Mouse (Mus musculus): ENCODE measurements around the gene Pmel.

Pmel gene

DNA sequence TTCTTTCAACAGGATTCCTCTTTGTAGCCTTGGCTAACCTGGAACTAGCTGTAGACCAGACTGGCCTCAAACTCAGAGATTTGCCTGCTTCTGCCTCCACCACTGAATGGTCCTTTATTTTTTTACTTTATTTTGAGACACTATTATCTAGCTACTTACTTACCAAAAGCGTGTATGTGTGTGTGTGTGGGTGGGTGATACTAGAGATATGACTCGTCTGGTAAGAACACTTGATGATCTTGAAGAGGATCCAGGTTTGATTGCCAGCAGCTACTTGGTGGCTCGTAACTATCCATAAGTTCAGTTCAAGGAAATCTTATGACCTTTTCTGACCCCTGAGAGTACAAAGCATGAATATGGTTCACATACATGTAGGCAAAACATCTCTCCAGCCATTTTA lies 38.7 kb upstream of the Pmel start:
- Histone ChIP-seq H3K9me3 (ENCODE audit: low read length) (no peaks in the 10 kb centered on the region), H3K36me3 (ENCODE audit: insufficient read depth, low read length) (no peaks in the 10 kb centered on the region), H3K4me3 (replicated peaks; ENCODE audit: low read length) (no peak overlapping the region), H3K27me3 (ENCODE audit: insufficient read depth, low read length) (peaks cover 20% of the 10 kb centered on the region; the same call in 1 of the 2 replicates), H3K4me1 (replicated peaks; ENCODE audit: low read depth, low read length) (peaks cover 11% of the 10 kb centered on the region)
- no peak for TF ChIP-seq NANOG (IDR thresholded peaks at IDR 0.05; ENCODE audit: borderline replicate concordance, low read length)
- no peak for TF ChIP-seq CTCF (conservative IDR thresholded peaks at IDR 0.05; ENCODE audit: low read length)
- TF ChIP-seq POU5F1 (IDR thresholded peaks at IDR 0.05; ENCODE audit: borderline replicate concordance, low read length): no peak

DNA sequence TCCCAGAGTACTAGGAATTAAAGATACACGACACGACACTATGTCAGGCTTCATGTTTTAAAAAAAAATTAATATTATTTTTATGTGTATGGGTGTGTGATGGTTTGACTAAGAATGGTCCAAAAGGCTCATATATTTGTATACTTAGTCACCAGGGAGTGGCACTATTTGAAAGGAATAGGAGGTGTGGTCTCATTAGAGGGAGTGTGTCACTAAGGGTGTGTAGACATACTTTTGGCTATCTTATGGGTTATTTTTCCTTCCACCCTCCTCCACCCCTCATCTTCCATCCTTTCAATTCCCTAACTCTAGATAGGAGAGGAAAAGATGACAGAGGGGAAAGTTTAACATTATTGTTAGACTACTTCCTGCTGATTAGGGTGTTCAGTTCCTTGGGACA lies 38.2 kb upstream of the Pmel start:
- TF ChIP-seq CTCF (conservative IDR thresholded peaks at IDR 0.05; ENCODE audit: low read length) (no peak), POU5F1 (IDR thresholded peaks at IDR 0.05; ENCODE audit: borderline replicate concordance, low read length) (no peak), NANOG (IDR thresholded peaks at IDR 0.05; ENCODE audit: borderline replicate concordance, low read length) (no peak)
- H3K36me3 ChIP-seq (ENCODE audit: insufficient read depth, low read length): no peaks in the 10 kb centered on the region
- no peak overlapping the region for H3K4me3 ChIP-seq (replicated peaks; ENCODE audit: low read length)
- H3K4me1 ChIP-seq (replicated peaks; ENCODE audit: low read depth, low read length): peaks cover 11% of the 10 kb centered on the region
- H3K27me3 ChIP-seq (ENCODE audit: insufficient read depth, low read length): peaks cover 25% of the 10 kb centered on the region
- H3K9me3 ChIP-seq (ENCODE audit: low read length): no peaks in the 10 kb centered on the region

GRCm38 (mm10) chr10:128668790-128669672 lies 35.0 kb upstream of the Pmel start:
- Histone ChIP-seq H3K36me3 (ENCODE audit: insufficient read depth, low read length) (no peaks in the 10 kb centered on the region; the same call in 1 of the 2 replicates), H3K4me3 (replicated peaks; ENCODE audit: low read length) (peak overlapping the region; percentile 88), H3K27me3 (ENCODE audit: insufficient read depth, low read length) (peaks cover 51% of the 10 kb centered on the region), H3K9me3 (ENCODE audit: low read length) (no peaks in the 10 kb centered on the region), H3K4me1 (replicated peaks; ENCODE audit: low read depth, low read length) (peaks cover 20% of the 10 kb centered on the region)
- no peak for TF ChIP-seq POU5F1 (IDR thresholded peaks at IDR 0.05; ENCODE audit: borderline replicate concordance, low read length)
- no peak for TF ChIP-seq CTCF (conservative IDR thresholded peaks at IDR 0.05; ENCODE audit: low read length)
- TF ChIP-seq NANOG (IDR thresholded peaks at IDR 0.05; ENCODE audit: borderline replicate concordance, low read length): no peak

DNA sequence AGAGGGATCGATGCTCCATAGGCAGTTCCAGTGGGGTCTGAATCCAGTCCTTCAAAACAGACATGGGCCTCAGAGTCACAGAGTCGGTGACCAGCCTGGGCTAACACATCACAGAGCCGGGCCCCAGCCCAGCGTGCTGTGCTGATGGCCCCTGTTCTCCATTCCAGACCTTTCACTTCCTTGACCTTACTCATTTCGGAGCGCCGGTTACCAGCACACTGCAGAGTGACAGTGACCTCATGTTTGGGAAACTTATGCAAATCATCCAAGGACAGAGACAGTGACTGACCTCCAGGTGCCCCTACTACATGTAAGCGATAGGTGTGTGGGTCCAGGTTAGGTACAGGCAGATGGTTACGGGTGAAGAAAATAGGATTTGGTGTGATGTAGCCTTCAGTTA lies 32.8 kb upstream of the Pmel start:
- Histone ChIP-seq H3K36me3 (ENCODE audit: insufficient read depth, low read length) (peaks cover 2% of the 10 kb centered on the region; the same call in 1 of the 2 replicates), H3K9me3 (ENCODE audit: low read length) (no peaks in the 10 kb centered on the region), H3K4me1 (replicated peaks; ENCODE audit: low read depth, low read length) (peaks cover 26% of the 10 kb centered on the region), H3K4me3 (replicated peaks; ENCODE audit: low read length) (no peak overlapping the region), H3K27me3 (ENCODE audit: insufficient read depth, low read length) (peaks cover 48% of the 10 kb centered on the region)
- TF ChIP-seq CTCF (conservative IDR thresholded peaks at IDR 0.05; ENCODE audit: low read length): no peak
- no peak for TF ChIP-seq POU5F1 (IDR thresholded peaks at IDR 0.05; ENCODE audit: borderline replicate concordance, low read length)
- no peak for TF ChIP-seq NANOG (IDR thresholded peaks at IDR 0.05; ENCODE audit: borderline replicate concordance, low read length)

DNA sequence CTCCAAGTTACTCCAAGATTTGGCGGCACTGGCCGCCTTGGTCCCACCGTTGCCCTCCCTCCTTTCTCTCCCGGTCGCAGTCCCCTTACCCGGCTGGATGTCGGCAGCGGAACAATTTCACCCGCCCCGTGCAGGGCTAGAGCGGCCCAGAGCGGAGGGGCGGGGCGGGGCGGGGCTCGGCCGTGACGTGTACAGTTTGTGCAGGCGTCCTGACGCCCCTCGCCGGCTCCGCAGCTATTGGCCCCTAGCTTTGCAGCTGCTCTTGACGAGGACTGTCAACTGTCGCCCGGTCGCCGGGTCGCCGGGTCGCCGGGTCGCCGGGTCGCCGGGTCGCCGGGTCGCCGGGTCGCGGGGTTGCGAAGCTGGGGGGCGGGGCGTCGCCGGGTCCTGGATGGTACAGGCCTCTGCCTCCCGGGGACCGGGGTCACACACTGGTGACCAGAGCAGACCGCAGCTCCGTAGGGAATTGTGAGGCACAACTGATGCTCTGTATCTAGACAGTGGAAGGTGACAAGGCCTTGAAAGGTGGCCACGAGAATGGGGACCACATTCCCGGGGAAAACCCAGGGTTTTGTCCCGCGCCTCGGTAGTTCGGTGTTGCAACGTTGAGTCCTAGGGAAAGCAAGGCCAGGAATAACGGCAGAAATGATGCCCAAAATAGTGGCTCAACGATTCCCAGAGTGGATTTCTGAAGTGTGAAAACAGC lies 30.1 kb upstream of the Pmel start, which contains the start of gene Suox:
Suox (minus strand) TSS at position 311 of the 706 bp plus-strand sequence.
- TF ChIP-seq NANOG (IDR thresholded peaks at IDR 0.05; ENCODE audit: borderline replicate concordance, low read length): no peak
- TF ChIP-seq CTCF (conservative IDR thresholded peaks at IDR 0.05; ENCODE audit: low read length): no peak
- no peak for TF ChIP-seq POU5F1 (IDR thresholded peaks at IDR 0.05; ENCODE audit: borderline replicate concordance, low read length)
- peak within 1 kb of the TSS; percentile 81 for H3K4me3 ChIP-seq (replicated peaks; ENCODE audit: low read length)
- H3K4me1 ChIP-seq (replicated peaks; ENCODE audit: low read depth, low read length): peaks cover 29% of the 10 kb centered on the region
- no peaks in the 10 kb centered on the region for H3K9me3 ChIP-seq (ENCODE audit: low read length)
- peaks cover 34% of the 10 kb centered on the region for H3K27me3 ChIP-seq (ENCODE audit: insufficient read depth, low read length)
- H3K36me3 ChIP-seq (ENCODE audit: insufficient read depth, low read length): peaks cover 5% of the 10 kb centered on the region

DNA sequence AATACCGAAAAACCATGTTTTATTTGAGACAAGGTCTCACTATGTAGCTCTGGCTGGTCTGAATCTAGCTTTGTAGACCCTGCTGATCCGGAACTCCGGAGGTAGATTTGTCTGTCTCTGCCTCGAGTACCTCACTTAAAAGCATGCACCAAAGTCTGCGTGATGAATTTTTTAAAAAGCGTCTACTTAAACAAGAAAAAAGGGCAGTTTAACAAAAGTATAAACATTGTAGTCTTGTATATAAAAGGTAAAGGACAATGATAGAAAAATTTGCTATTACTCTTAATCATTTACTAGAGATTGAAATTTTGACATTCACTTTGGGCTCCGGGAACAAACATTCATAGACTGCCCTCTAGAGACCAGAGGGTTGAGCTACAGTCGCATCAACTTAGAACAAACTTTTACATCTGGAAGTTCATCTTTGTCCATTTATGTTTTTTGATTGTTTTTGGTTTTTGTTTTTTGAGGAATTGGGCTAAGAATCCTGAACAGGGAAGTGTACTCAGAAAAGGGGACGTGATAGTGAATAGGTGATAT lies 29.5 kb upstream of the Pmel start:
- peaks cover 12% of the 10 kb centered on the region for H3K36me3 ChIP-seq (ENCODE audit: insufficient read depth, low read length)
- H3K9me3 ChIP-seq (ENCODE audit: low read length): no peaks in the 10 kb centered on the region
- H3K27me3 ChIP-seq (ENCODE audit: insufficient read depth, low read length): peaks cover 34% of the 10 kb centered on the region
- H3K4me3 ChIP-seq (replicated peaks; ENCODE audit: low read length): peak overlapping the region; percentile 81
- TF ChIP-seq POU5F1 (IDR thresholded peaks at IDR 0.05; ENCODE audit: borderline replicate concordance, low read length) (no peak), CTCF (conservative IDR thresholded peaks at IDR 0.05; ENCODE audit: low read length) (peak; percentile 61)
- peaks cover 27% of the 10 kb centered on the region for H3K4me1 ChIP-seq (replicated peaks; ENCODE audit: low read depth, low read length)

GRCm38 (mm10) chr10:128695411-128695991 lies 8.5 kb upstream of the Pmel start:
- TF ChIP-seq POU5F1 (IDR thresholded peaks at IDR 0.05; ENCODE audit: borderline replicate concordance, low read length): no peak
- TF ChIP-seq CTCF (conservative IDR thresholded peaks at IDR 0.05; ENCODE audit: low read length): no peak
- no peak for TF ChIP-seq NANOG (IDR thresholded peaks at IDR 0.05; ENCODE audit: borderline replicate concordance, low read length)
- Histone ChIP-seq H3K36me3 (ENCODE audit: insufficient read depth, low read length) (peaks cover 48% of the 10 kb centered on the region), H3K4me1 (replicated peaks; ENCODE audit: low read depth, low read length) (peaks cover 85% of the 10 kb centered on the region), H3K27me3 (ENCODE audit: insufficient read depth, low read length) (no peaks in the 10 kb centered on the region), H3K9me3 (ENCODE audit: low read length) (no peaks in the 10 kb centered on the region), H3K4me3 (replicated peaks; ENCODE audit: low read length) (peak overlapping the region; percentile 96)
